Mouse (Mus musculus) layer of hippocampus, postnatal 25 days (tissue): ENCODE measurements around the gene Rnf130. TPM values are rescaled to one million over a fixed set of nuclear protein-coding genes. Genes with fewer than 3 reads are reported as not detected.

Source experiments
- DNase-seq, 2 experiments: peaks; one replicate each; pipeline ENCODE4 v3.0.0; 2022; ENCODE audit warnings: mixed read lengths in 2 of 2, low spot score in 1 of 2; ENCODE audit errors: extremely low spot score in 1 of 2
- microRNA-seq, 2 experiments: library from miRNA; unstranded; fragments of <30 nt; microRNA quantifications; one replicate each; pipeline ENCODE4 v1.2.0; 2021
- total RNA-seq, 2 experiments: library from RNA; stranded (reverse); gene quantifications; 2 replicates each; pipeline ENCODE4 v1.2.3; 2021

Rnf130 gene
- total RNA-seq, 2 experiments from 2014 or later, result 80.3 to 81.6 TPM

- DNase-seq, result no peak
These were observed 106.7 kb downstream of the Rnf130 start for GRCm38 (mm10) chr11:50131801-50132201.

GRCm38 (mm10) chr11:50132265-50132664 is 107.1 kb downstream of the Rnf130 start:
- no peak for DNase-seq

DNA sequence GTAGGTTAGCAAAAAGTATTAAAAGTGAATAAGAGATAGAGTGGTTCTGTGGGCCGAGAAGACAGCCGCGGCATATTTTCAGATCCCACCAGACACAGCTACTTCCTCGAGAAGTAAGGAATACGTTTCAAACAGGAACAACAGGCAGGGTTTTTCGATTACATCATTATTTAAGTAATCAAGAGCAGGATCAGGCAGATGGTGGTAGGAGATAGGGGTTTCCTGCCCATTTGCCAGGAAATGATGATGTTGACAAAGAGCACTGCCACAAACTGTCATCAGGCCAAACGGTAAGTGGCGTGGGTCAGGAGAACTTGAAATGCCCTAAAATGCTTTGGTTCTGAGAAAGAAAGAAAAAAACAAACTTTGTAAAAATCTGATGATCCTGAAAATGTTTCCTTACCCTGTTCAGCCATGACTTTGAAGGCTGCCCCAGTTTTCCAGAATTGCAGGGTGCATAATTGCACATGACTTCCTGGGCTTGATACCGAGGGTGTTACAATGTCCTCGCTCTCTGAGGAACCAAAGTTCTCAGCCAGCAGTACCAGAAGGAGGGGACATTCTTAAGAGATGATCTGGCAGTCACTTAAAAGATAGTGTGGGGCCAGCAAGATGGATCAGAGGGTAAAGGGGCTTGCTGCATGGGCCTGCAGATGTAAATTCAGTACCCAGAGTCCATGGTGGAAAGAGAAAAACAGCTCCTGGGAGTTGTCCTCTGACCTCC is 109.2 kb downstream of the Rnf130 start:
- no peak for DNase-seq

- no peak for DNase-seq
These were observed 113.2 kb downstream of the Rnf130 start for GRCm38 (mm10) chr11:50138206-50138822.

DNA sequence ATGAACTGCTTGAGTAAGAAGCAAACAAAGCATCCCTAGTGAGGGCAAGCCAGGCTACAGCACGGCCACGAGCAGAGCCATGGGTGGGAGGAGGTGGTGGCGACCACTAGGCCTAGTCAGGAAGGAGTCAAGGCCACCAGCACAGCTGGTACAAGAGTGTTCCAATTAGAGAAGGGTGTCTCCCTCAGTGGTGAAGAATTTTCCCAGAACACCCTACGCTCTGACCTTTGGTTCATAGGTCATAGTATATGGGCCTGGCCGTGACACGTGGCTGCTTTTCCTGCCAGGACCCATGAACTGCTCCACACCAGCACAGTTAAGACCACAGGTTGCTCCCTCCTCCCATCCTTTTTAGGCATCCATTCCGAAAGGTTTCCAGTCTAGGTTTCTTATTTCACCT is 114.4 kb downstream of the Rnf130 start:
- DNase-seq, result no peak

DNA sequence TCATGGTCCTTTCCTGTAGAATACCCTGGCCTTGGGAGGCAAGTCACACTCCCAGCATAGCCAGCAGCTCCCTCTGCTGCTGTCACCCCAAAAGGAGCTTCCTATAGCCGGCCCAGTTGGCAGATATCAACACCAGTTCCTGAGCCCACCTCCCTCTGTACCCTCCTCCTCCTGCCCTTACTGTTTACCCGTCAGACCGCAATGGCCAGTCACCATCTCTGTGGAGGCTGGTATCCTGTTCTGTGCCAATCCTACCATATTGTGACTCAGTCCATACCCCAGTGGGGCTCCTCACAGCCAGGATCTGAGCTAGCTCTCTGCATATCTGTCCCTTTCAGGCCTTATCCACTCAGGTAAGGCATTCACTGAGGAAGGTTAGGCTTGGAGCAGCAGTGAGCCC is 120.4 kb downstream of the Rnf130 start:
- no peak for DNase-seq

- no peak for DNase-seq
These were observed 121.0 kb downstream of the Rnf130 start for GRCm38 (mm10) chr11:50146121-50146520.

DNA sequence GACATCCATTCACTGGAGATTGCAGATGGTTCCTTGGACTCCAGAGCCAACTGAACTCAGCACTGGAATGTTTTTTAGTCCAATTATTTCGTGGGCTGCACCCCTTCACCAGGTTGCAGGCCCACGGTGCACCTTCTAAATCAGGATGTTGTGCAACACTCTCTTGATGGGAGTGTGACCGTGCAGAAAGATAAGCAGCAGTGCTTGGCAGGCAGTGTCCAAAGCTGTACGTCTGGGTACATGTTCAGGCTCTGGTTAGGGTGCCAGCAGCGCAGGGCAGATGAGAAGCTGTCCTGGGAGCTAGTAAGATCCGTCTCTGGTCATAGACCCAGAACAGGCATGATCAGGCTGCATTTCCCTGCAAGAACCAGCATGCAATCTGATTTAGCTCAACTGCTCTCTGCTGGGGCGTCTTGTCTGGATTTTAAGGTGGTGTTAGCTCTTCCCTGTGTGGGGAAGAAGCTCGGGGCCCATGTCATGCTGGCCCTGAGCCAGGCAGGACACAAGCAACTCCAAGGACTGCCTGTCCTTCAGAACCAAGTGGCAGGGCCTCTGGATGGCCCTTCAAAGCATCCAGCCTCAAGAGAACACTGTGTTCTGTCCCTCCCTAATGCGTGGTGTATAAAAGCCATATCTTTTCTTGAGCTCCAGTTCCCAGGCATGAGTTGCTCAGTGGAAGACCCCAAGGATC is 122.3 kb downstream of the Rnf130 start:
- no peak for DNase-seq

GRCm38 (mm10) chr11:50147958-50148476 is 122.9 kb downstream of the Rnf130 start:
- no peak for DNase-seq

- DNase-seq, result no peak
These were observed 124.1 kb downstream of the Rnf130 start for GRCm38 (mm10) chr11:50149200-50149599.

- DNase-seq, result no peak
These were observed 124.5 kb downstream of the Rnf130 start for GRCm38 (mm10) chr11:50149603-50150150.

GRCm38 (mm10) chr11:50151374-50151773 is 126.2 kb downstream of the Rnf130 start:
- DNase-seq, result no peak

GRCm38 (mm10) chr11:50154166-50154565 is 129.0 kb downstream of the Rnf130 start:
- DNase-seq, result no peak

Small RNAs within 50 kb of the gene (microRNA-seq; reads per million reads assigned to microRNA genes)
- gene Mir340, result 140 to 188 reads per million in 2 experiments

Other genes with a start within 250 kb of the Rnf130 start
- 1 to 10 TPM; 4.2 to 5.6 TPM for gene Gfpt2, start 231.2 kb upstream of the Rnf130 start, total RNA-seq
- 100 to 1,000 TPM; 138 to 149 TPM for gene Mapk9, start 178.6 kb upstream of the Rnf130 start, total RNA-seq
- 1 to 10 TPM; 1.9 to 2.3 TPM for gene Rasgef1c, start 123.5 kb upstream of the Rnf130 start, total RNA-seq
- 100 to 1,000 TPM; 103 to 106 TPM for gene Tbc1d9b, start 106.0 kb downstream of the Rnf130 start, total RNA-seq
- gene Mrnip, start 149.1 kb downstream of the Rnf130 start, total RNA-seq, result 10 to 100 TPM; 15.1 to 16.2 TPM
- gene Sqstm1, start 185.5 kb downstream of the Rnf130 start, total RNA-seq, result 100 to 1,000 TPM; 421 to 453 TPM
- gene Mgat4b, start 185.5 kb downstream of the Rnf130 start, total RNA-seq, result 100 to 1,000 TPM; 108 to 113 TPM
- gene Ltc4s, start 213.3 kb downstream of the Rnf130 start, total RNA-seq, result 10 to 100 TPM in 1 of 2 experiments, 1 to 10 TPM in 1; 8.8 to 11.2 TPM